Mouse (Mus musculus): ENCODE measurements at regions not wholly inside any gene's neighbourhood (a gene's known extent, or its start where the extent isn't known, plus 50 kb on each side); places are given as distances from the start of the nearest gene placed in this dataset.

- no peak for TF ChIP-seq CTCF (IDR thresholded peaks at IDR 0.05; ENCODE audit: low read depth)
- H3K4me2 ChIP-seq (replicated peaks; ENCODE audit: low read depth), result no peak overlapping the region
- 68% methylated on average over 10 of the region's 10 CpGs for WGBS
- no peak overlapping the region for H3K9ac ChIP-seq (ENCODE audit: low read depth, low read length)
- H3K9me3 ChIP-seq (ENCODE audit: control insufficient read depth), result no peaks in the 10 kb centered on the region
- no peaks in the 10 kb centered on the region for H3K36me3 ChIP-seq (ENCODE audit: control insufficient read depth, insufficient read depth)
- no peak overlapping the region for H3K27ac ChIP-seq (ENCODE audit: low read depth, low read length)
- H3K27me3 ChIP-seq (replicated peaks; ENCODE audit: control insufficient read depth, insufficient read depth, low read length), result no peaks in the 10 kb centered on the region
- no peak overlapping the region for H3K4me3 ChIP-seq (ENCODE audit: low read depth, low read length)
- ATAC-seq, result no peak
- H3K4me1 ChIP-seq (replicated peaks; ENCODE audit: control insufficient read depth, insufficient read depth, low read length), result 0 out of 2 replicates have a peak, but pooled peaks cover 8% of the 10 kb centered on the region
Measured at GRCm38 (mm10) chr5:118975147-118975546, 414.7 kb downstream of the Med13l start.

GRCm38 (mm10) chr5:118978921-118979630 lies 418.6 kb downstream of the Med13l start:
- WGBS, result 50% methylated on average over 11 of the region's 11 CpGs
- Histone ChIP-seq H3K27me3 (replicated peaks; ENCODE audit: control insufficient read depth, insufficient read depth, low read length) (no peaks in the 10 kb centered on the region), H3K4me3 (ENCODE audit: low read depth, low read length) (no peak overlapping the region), H3K4me2 (replicated peaks; ENCODE audit: low read depth) (no peak overlapping the region), H3K36me3 (ENCODE audit: control insufficient read depth, insufficient read depth) (no peaks in the 10 kb centered on the region), H3K9me3 (ENCODE audit: control insufficient read depth) (no peaks in the 10 kb centered on the region), H3K27ac (ENCODE audit: low read depth, low read length) (peak overlapping the region; percentile 74), H3K9ac (ENCODE audit: low read depth, low read length) (no peak overlapping the region), H3K4me1 (replicated peaks; ENCODE audit: control insufficient read depth, insufficient read depth, low read length) (0 out of 2 replicates have a peak, but pooled peaks cover 8% of the 10 kb centered on the region)
- ATAC-seq, result peak; percentile 88
- TF ChIP-seq CTCF (IDR thresholded peaks at IDR 0.05; ENCODE audit: low read depth), result no peak

- 0 out of 2 replicates have a peak, but pooled peaks cover 14% of the 10 kb centered on the region for H3K4me1 ChIP-seq (replicated peaks; ENCODE audit: control insufficient read depth, insufficient read depth, low read length)
- H3K36me3 ChIP-seq (ENCODE audit: control insufficient read depth, insufficient read depth), result no peaks in the 10 kb centered on the region
- ATAC-seq, result no peak
- TF ChIP-seq CTCF (IDR thresholded peaks at IDR 0.05; ENCODE audit: low read depth), result no peak
- H3K27ac ChIP-seq (ENCODE audit: low read depth, low read length), result no peak overlapping the region
- no peak overlapping the region for H3K4me2 ChIP-seq (replicated peaks; ENCODE audit: low read depth)
- H3K9me3 ChIP-seq (ENCODE audit: control insufficient read depth), result no peaks in the 10 kb centered on the region
- H3K27me3 ChIP-seq (replicated peaks; ENCODE audit: control insufficient read depth, insufficient read depth, low read length), result no peaks in the 10 kb centered on the region
- no peak overlapping the region for H3K4me3 ChIP-seq (ENCODE audit: low read depth, low read length)
- H3K9ac ChIP-seq (ENCODE audit: low read depth, low read length), result no peak overlapping the region
- WGBS, result 61% methylated on average over 16 of the region's 16 CpGs
Measured at GRCm38 (mm10) chr5:118981046-118981445, 420.6 kb downstream of the Med13l start.

GRCm38 (mm10) chr5:118984251-118984650 lies 423.8 kb downstream of the Med13l start:
- Histone ChIP-seq H3K9ac (ENCODE audit: low read depth, low read length) (no peak overlapping the region), H3K4me2 (replicated peaks; ENCODE audit: low read depth) (no peak overlapping the region), H3K27ac (ENCODE audit: low read depth, low read length) (peak overlapping the region; percentile 73), H3K36me3 (ENCODE audit: control insufficient read depth, insufficient read depth) (no peaks in the 10 kb centered on the region), H3K4me3 (ENCODE audit: low read depth, low read length) (no peak overlapping the region), H3K4me1 (replicated peaks; ENCODE audit: control insufficient read depth, insufficient read depth, low read length) (0 out of 2 replicates have a peak, but pooled peaks cover 7% of the 10 kb centered on the region), H3K9me3 (ENCODE audit: control insufficient read depth) (no peaks in the 10 kb centered on the region), H3K27me3 (replicated peaks; ENCODE audit: control insufficient read depth, insufficient read depth, low read length) (no peaks in the 10 kb centered on the region)
- ATAC-seq, result no peak
- 93% methylated on average over 3 of the region's 3 CpGs for WGBS
- TF ChIP-seq CTCF (IDR thresholded peaks at IDR 0.05; ENCODE audit: low read depth), result no peak

DNA sequence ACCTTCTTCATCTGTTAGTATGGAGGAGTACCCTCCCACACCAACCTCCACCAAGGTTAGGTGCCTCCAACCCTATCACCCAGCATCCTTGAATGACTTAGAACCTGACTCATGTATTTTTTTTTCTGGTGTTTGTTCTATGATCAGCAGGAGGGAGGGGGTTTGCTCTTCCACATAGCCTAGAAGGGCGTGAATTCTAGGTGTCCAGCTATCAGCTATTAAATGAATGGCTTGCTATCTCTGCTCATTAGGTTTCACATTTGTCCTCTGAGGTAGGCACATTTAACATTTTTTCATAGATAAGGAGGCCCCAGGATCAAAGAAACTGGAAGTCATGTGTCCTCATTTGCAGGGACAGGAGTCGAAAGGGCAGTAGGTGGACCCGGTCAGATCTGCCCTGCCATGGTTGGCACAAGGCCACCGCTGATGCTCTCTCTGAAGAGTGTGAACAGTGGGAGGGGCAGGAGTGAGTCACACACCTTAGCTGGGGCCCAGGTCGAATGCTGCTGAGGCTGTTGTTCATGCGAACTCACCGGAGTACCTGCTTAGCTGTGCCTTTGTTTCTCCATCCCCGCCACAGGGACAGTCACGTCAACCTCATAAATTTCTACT lies 424.4 kb downstream of the Med13l start:
- Histone ChIP-seq H3K9ac (ENCODE audit: low read depth, low read length) (no peak overlapping the region), H3K9me3 (ENCODE audit: control insufficient read depth) (no peaks in the 10 kb centered on the region), H3K27ac (ENCODE audit: low read depth, low read length) (peak overlapping the region; percentile 73; the same call in 1 of the 2 replicates), H3K4me1 (replicated peaks; ENCODE audit: control insufficient read depth, insufficient read depth, low read length) (0 out of 2 replicates have a peak, but pooled peaks cover 6% of the 10 kb centered on the region), H3K27me3 (replicated peaks; ENCODE audit: control insufficient read depth, insufficient read depth, low read length) (no peaks in the 10 kb centered on the region), H3K4me2 (replicated peaks; ENCODE audit: low read depth) (no peak overlapping the region), H3K4me3 (ENCODE audit: low read depth, low read length) (no peak overlapping the region), H3K36me3 (ENCODE audit: control insufficient read depth, insufficient read depth) (no peaks in the 10 kb centered on the region)
- peak; percentile 98 for ATAC-seq
- WGBS, result 35% methylated on average over 9 of the region's 9 CpGs
- TF ChIP-seq CTCF (IDR thresholded peaks at IDR 0.05; ENCODE audit: low read depth), result no peak

GRCm38 (mm10) chr5:118987376-118988000 lies 427.0 kb downstream of the Med13l start:
- Histone ChIP-seq H3K4me1 (replicated peaks; ENCODE audit: control insufficient read depth, insufficient read depth, low read length) (0 out of 2 replicates have a peak, but pooled peaks cover 6% of the 10 kb centered on the region), H3K27ac (ENCODE audit: low read depth, low read length) (no peak overlapping the region), H3K4me3 (ENCODE audit: low read depth, low read length) (no peak overlapping the region), H3K4me2 (replicated peaks; ENCODE audit: low read depth) (no peak overlapping the region), H3K9me3 (ENCODE audit: control insufficient read depth) (no peaks in the 10 kb centered on the region), H3K9ac (ENCODE audit: low read depth, low read length) (no peak overlapping the region), H3K27me3 (replicated peaks; ENCODE audit: control insufficient read depth, insufficient read depth, low read length) (no peaks in the 10 kb centered on the region), H3K36me3 (ENCODE audit: control insufficient read depth, insufficient read depth) (no peaks in the 10 kb centered on the region)
- 79% methylated on average over 10 of the region's 10 CpGs for WGBS
- no peak for ATAC-seq
- no peak for TF ChIP-seq CTCF (IDR thresholded peaks at IDR 0.05; ENCODE audit: low read depth)
